Mouse (Mus musculus) cerebellum, adult 11-12 months (tissue): ENCODE data around the gene Olfr1297.

ENCODE experiments used
- DNase-seq: peaks from one replicate; pipeline ENCODE4 v3.0.0; 2022

The Olfr1297 gene

GRCm38 (mm10) chr2:111626397-111626796, at the start of gene Olfr1297:
Gene Olfr1297, minus strand, starts transcription at chr2:111626497.
- DNase-seq = no peak

GRCm38 (mm10) chr2:111661119-111661518, 34.8 kb upstream of the Olfr1297 start, which contains the start of gene Olfr1299:
Gene Olfr1299, plus strand, starts transcription at chr2:111661419.
- no peak for DNase-seq

GRCm38 (mm10) chr2:111649101-111649500, 22.8 kb upstream of the Olfr1297 start, which contains the start of gene Olfr1298:
Gene Olfr1298, minus strand, starts transcription at chr2:111649201.
- DNase-seq = no peak

GRCm38 (mm10) chr2:111569581-111569980, 56.7 kb downstream of the Olfr1297 start, which contains the start of gene Olfr1295:
Gene Olfr1295, minus strand, starts transcription at chr2:111569681.
- DNase-seq = no peak
